Mouse (Mus musculus) hindbrain, embryonic 11.5 days (tissue): ENCODE results near the gene Ghrhr. TPM values are rescaled to one million over a fixed set of nuclear protein-coding genes. Genes with fewer than 3 reads are reported as not detected.

ENCODE experiments used
- ATAC-seq: fragments of 200-750 bp; cut with Nextera tagmentation; 2 replicates; pipeline ENCODE4 v1.8.0; 2017; ENCODE audit warnings: mild to moderate bottlenecking, moderate TSS enrichment, moderate library complexity; ENCODE audit not compliant: low FRiP score
- DNase-seq: peaks from one replicate; pipeline ENCODE4 v3.0.0-alpha.2; 2015; ENCODE audit warnings: low spot score
- H3K27ac ChIP-seq: fragments of 300-500 bp; sonication (generic); 2 replicates; pipeline ENCODE4 v1.5.1; 2014; ENCODE audit warnings: mild to moderate bottlenecking, low read depth, low read length
- H3K27me3 ChIP-seq: fragments of 300-500 bp; sonication (generic); 2 replicates; pipeline ENCODE4 v1.6.1; 2014; ENCODE audit warnings: mild to moderate bottlenecking, low read length, moderate library complexity, mixed read lengths; ENCODE audit not compliant: control insufficient read depth, insufficient read depth
- H3K36me3 ChIP-seq: fragments of 300-500 bp; sonication (generic); 2 replicates; pipeline ENCODE4 v1.6.1; 2014; ENCODE audit warnings: mild to moderate bottlenecking, low read length, moderate library complexity, mixed read lengths; ENCODE audit not compliant: control insufficient read depth, insufficient read depth
- H3K4me1 ChIP-seq: fragments of 300-500 bp; sonication (generic); replicated peaks from 2 replicates; pipeline ENCODE4 v1.6.1; 2014; ENCODE audit warnings: low read length, mixed read lengths; ENCODE audit not compliant: control insufficient read depth, insufficient read depth
- H3K4me2 ChIP-seq: fragments of 300-500 bp; sonication (generic); replicated peaks from 2 replicates; pipeline ENCODE4 v1.6.1; 2014; ENCODE audit warnings: mild to moderate bottlenecking, low read depth, low read length
- H3K4me3 ChIP-seq: fragments of 300-500 bp; sonication (generic); 2 replicates; pipeline ENCODE4 v1.5.1; 2014; ENCODE audit warnings: low read depth, low read length
- H3K9ac ChIP-seq: fragments of 300-500 bp; sonication (generic); 2 replicates; pipeline ENCODE4 v1.6.1; 2014; ENCODE audit warnings: low read depth, low read length
- H3K9me3 ChIP-seq: fragments of 300-500 bp; sonication (generic); 2 replicates; pipeline ENCODE4 v1.6.1; 2016; ENCODE audit warnings: low read length; ENCODE audit not compliant: control insufficient read depth
- WGBS: fragments of 180-500 bp; shearing (Covaris S2); extraction: QIAGEN DNeasy Blood & Tissue Kit; methylation state at CpG from one replicate; pipeline ENCODE4 v1.1.7; 2014; 5-methylcytosine and 5-hydroxymethylcytosine counted together
- polyA plus RNA-seq: library from polyadenylated mRNA; unstranded; fragments of >200 nt; fragmentation: Nextera tagmentation; extraction: Ambion mirVana; gene quantifications from 2 replicates; pipeline ENCODE4 v1.2.1, GENCODE M21; 2014

Gene Ghrhr
- polyA plus RNA-seq, 1 experiment from 2014 or later = not detected

DNA sequence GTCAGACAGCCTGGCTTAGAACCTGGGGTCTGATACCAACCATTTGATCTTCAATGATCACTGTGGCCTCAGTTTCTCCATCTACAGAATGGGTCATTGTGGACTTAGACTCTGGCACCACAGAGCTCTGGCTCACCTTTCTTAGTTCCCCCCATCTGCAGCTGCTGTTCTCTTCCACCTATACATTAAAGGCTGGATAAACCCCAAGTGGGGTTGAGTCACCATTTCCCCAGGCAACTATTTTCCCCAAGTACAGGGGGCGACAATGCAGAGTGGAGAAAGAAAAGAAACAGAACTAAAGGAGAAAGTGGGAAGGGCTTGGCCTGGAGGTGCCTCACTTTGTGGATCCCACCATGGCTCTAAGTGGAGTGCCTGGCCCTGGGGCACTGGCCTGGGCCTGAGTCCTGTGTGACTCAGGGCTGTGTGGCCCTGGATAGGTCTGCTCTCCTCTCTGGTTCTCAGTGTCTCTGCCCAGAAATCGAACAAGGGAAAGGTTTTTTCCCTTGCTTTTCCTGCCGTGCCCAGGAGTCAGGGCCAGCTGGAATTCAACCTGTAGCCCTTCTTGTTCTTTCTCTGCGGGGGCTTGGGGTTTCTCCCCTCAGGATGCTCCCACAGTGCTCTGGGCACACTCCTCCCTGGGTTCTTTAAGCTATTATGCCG, 19.0 kb upstream of the Ghrhr start:
- H3K4me1 ChIP-seq = no peaks in the 10 kb centered on the region
- WGBS = 71% methylated on average over 5 of the region's 5 CpGs
- no peak for ATAC-seq

DNA sequence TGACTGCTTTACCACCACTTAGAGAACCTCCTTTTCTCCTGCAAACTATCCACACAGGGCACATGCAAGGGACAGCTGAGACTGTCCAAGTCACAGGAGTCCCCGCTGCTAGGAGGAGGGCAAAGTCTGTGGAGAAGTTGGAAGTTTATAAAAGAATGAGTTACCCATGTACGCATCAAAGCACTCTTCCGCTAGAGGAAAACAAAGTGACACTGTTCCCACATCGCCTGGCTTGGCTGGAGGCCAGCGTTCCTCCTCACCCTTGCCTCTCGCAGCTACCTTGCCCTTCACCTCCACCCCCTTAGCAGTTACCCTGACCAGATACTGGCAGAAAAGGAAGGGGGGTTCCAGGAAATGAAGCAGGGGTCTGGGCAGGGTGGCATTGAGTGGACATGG, 18.5 kb upstream of the Ghrhr start:
- H3K27ac ChIP-seq = no peak overlapping the region
- no peak for DNase-seq
- no peaks in the 10 kb centered on the region for H3K4me1 ChIP-seq
- WGBS = 73% methylated on average over 6 of the region's 6 CpGs
- ATAC-seq = no peak
- H3K9me3 ChIP-seq = no peaks in the 10 kb centered on the region
- no peak overlapping the region for H3K9ac ChIP-seq
- no peaks in the 10 kb centered on the region for H3K36me3 ChIP-seq
- no peaks in the 10 kb centered on the region for H3K27me3 ChIP-seq
- H3K4me3 ChIP-seq = no peak overlapping the region
- H3K4me2 ChIP-seq = no peak overlapping the region

More for the DNA sequence above, 19.0 kb upstream of the Ghrhr start:
- Histone ChIP-seq H3K4me2 (no peak overlapping the region), H3K27me3 (no peaks in the 10 kb centered on the region), H3K9me3 (no peaks in the 10 kb centered on the region), H3K27ac (no peak overlapping the region), H3K9ac (no peak overlapping the region), H3K4me3 (no peak overlapping the region), H3K36me3 (no peaks in the 10 kb centered on the region)
- no peak for DNase-seq

DNA sequence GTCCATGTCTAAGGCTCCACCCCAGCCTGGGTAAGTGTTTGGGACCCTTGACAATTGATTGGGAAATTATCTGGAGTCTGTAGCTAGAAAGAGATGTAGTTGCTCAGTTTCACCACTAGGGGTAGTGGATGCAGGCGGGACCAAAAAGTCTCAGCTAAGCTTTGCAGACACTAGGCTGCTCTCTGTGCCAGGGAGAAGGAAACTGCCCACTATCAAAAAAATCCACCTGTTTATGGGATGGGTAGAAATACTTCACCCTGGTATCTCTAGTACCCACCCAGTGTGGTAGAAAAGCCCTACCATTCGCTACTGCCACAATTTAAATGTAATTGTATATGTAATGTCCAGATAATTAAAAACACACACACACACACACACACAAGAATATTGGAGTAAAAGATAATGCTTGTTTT, 17.4 kb upstream of the Ghrhr start:
- no peak overlapping the region for H3K9ac ChIP-seq
- no peak; the same call in 1 of the 2 replicates for ATAC-seq
- WGBS = 26% methylated on average over 2 of the region's 2 CpGs

GRCm38 (mm10) chr6:55362663-55363062, 13.4 kb upstream of the Ghrhr start:
- no peak for ATAC-seq
- WGBS = 81% methylated on average over 1 of the region's 1 CpGs

More for the DNA sequence above, 17.4 kb upstream of the Ghrhr start:
- Histone ChIP-seq H3K9me3 (no peaks in the 10 kb centered on the region), H3K36me3 (no peaks in the 10 kb centered on the region), H3K4me1 (no peaks in the 10 kb centered on the region), H3K27me3 (no peaks in the 10 kb centered on the region), H3K4me2 (no peak overlapping the region), H3K27ac (no peak overlapping the region), H3K4me3 (no peak overlapping the region)
- DNase-seq = peak; percentile 54

GRCm38 (mm10) chr6:55367126-55367525, 9.0 kb upstream of the Ghrhr start:
- no peaks in the 10 kb centered on the region for H3K9me3 ChIP-seq
- ATAC-seq (no peak), DNase-seq (no peak)
- H3K4me1 ChIP-seq = no peaks in the 10 kb centered on the region
- H3K4me3 ChIP-seq = no peak overlapping the region
- H3K4me2 ChIP-seq = no peak overlapping the region
- no peaks in the 10 kb centered on the region for H3K27me3 ChIP-seq
- no peak overlapping the region for H3K27ac ChIP-seq
- no peaks in the 10 kb centered on the region for H3K36me3 ChIP-seq
- H3K9ac ChIP-seq = no peak overlapping the region

More at GRCm38 (mm10) chr6:55362663-55363062, 13.4 kb upstream of the Ghrhr start:
- H3K27me3 ChIP-seq = no peaks in the 10 kb centered on the region
- H3K36me3 ChIP-seq = no peaks in the 10 kb centered on the region
- no peak overlapping the region for H3K9ac ChIP-seq
- no peaks in the 10 kb centered on the region for H3K4me1 ChIP-seq
- no peaks in the 10 kb centered on the region for H3K9me3 ChIP-seq
- no peak overlapping the region for H3K4me3 ChIP-seq
- H3K27ac ChIP-seq = no peak overlapping the region
- no peak overlapping the region for H3K4me2 ChIP-seq
- DNase-seq = no peak

DNA sequence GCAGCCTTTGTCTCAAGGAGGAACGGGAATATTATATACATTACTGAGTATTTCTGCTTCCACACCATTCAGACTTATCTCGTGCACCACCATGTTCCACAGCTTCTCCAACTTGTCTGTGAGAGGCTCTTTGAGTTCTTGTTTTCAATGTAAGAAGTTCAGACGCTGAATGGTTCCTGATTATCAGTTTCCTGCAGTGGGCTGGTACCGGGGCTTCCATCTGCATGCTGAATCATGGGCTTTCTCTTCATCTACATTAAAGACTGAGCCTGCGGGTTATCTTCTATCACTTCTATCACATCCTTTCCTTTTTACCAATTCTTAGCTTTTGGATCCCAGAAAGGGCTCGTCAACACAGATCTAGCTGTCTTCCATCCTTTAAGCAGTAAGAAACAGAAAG, 5.3 kb upstream of the Ghrhr start:
- H3K27ac ChIP-seq = no peak overlapping the region
- no peak overlapping the region for H3K9ac ChIP-seq
- H3K4me3 ChIP-seq = no peak overlapping the region
- no peaks in the 10 kb centered on the region for H3K4me1 ChIP-seq
- H3K36me3 ChIP-seq = no peaks in the 10 kb centered on the region
- WGBS = 95% methylated on average over 6 of the region's 6 CpGs
- ATAC-seq = no peak
- H3K4me2 ChIP-seq = no peak overlapping the region
- H3K9me3 ChIP-seq = no peaks in the 10 kb centered on the region
- H3K27me3 ChIP-seq = no peaks in the 10 kb centered on the region
- no peak for DNase-seq

GRCm38 (mm10) chr6:55376511-55376910, 416 bp downstream of the Ghrhr start:
- no peak for DNase-seq
- WGBS = 73% methylated on average over 5 of the region's 5 CpGs
- no peak for ATAC-seq

DNA sequence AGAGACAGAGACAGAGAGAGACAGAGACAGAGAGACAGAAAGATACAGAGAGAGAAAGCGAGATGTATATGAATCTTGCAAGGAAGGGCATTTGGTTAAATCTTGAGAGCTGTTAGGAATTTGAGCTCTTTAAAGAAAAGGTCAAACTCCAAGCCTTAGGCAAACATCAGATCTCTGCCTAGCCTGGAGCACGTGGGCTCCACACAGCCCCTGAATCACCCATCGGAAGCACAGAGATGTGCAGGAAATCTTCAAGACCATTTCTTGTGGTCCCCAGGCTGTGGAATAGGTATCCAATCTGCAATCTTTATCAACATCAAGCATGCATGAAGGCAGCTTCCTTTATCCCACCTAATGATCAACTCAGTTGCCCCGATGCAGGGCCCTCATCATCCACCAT, 1.4 kb downstream of the Ghrhr start:
- H3K27ac ChIP-seq = no peak overlapping the region
- H3K27me3 ChIP-seq = no peaks in the 10 kb centered on the region
- H3K4me2 ChIP-seq = no peak overlapping the region
- H3K9me3 ChIP-seq = no peaks in the 10 kb centered on the region
- no peak for DNase-seq
- ATAC-seq = no peak
- H3K4me3 ChIP-seq = no peak overlapping the region
- no peaks in the 10 kb centered on the region for H3K36me3 ChIP-seq
- WGBS = 87% methylated on average over 4 of the region's 4 CpGs
- no peak overlapping the region for H3K9ac ChIP-seq
- H3K4me1 ChIP-seq = no peaks in the 10 kb centered on the region

More at GRCm38 (mm10) chr6:55376511-55376910, 416 bp downstream of the Ghrhr start:
- H3K27me3 ChIP-seq = no peaks in the 10 kb centered on the region
- H3K9ac ChIP-seq = no peak overlapping the region
- no peaks in the 10 kb centered on the region for H3K4me1 ChIP-seq
- no peak overlapping the region for H3K4me3 ChIP-seq
- H3K9me3 ChIP-seq = no peaks in the 10 kb centered on the region
- H3K27ac ChIP-seq = no peak overlapping the region
- H3K36me3 ChIP-seq = no peaks in the 10 kb centered on the region
- H3K4me2 ChIP-seq = no peak overlapping the region

DNA sequence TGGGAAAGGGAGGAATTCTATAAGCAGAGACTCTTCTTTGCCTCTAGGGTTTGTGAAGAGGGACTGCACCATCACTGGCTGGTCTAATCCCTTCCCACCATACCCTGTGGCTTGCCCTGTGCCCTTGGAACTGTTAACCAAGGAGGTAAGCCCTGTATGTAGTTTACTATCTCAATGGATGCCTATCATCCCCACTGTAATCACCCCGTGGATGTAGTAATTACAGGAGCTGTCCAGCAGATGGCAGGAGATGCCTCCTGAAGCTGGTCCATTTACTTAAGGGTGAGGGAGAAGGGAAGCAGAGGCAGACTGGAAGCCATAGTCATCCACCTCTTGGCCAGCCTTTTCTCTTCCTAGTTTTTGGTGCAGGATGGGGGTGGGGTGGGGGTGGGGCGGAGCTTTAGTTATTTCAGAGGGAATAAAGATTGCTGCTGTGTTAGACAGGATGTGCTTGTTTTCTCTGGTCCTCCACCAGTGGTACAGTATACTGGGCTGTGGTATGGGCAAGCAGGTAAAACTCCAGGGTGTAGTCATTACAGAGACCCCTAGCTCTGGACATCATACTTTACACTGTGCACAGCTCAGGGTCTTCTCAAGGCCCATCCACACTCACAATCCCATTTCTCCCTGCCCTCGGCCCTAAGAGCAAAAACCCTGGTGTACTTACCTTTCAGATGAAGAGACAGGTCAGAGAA, 3.7 kb downstream of the Ghrhr start:
- ATAC-seq = peak; percentile 54
- H3K9ac ChIP-seq = no peak overlapping the region
- H3K27me3 ChIP-seq = no peaks in the 10 kb centered on the region
- 37% methylated on average over 3 of the region's 3 CpGs for WGBS
- no peaks in the 10 kb centered on the region for H3K4me1 ChIP-seq
- no peaks in the 10 kb centered on the region for H3K9me3 ChIP-seq
- H3K4me2 ChIP-seq = no peak overlapping the region
- H3K36me3 ChIP-seq = no peaks in the 10 kb centered on the region
- H3K27ac ChIP-seq = no peak overlapping the region
- peak; percentile 67 for DNase-seq
- no peak overlapping the region for H3K4me3 ChIP-seq
